Mouse (Mus musculus) limb, embryonic 11.5 days (tissue): ENCODE results near the gene Plekhm3. TPM values are rescaled to one million over a fixed set of nuclear protein-coding genes. Genes with fewer than 3 reads are reported as not detected.
"Not testable (repeated sequence)": the region's sequence is repeated elsewhere in the genome, so short reads cannot be mapped to it uniquely, and the experiment has no call there.

ENCODE experiments used
- ATAC-seq: fragments of 200-750 bp; cut with Nextera tagmentation; 2 replicates; pipeline ENCODE4 v1.8.0; 2017; ENCODE audit warnings: low read depth; ENCODE audit not compliant: insufficient number of reproducible peaks, low FRiP score, low TSS enrichment
- DNase-seq: peaks from one replicate; pipeline ENCODE4 v3.0.0-alpha.2; 2015; ENCODE audit warnings: low spot score
- H3K27ac ChIP-seq: fragments of 300-500 bp; sonication (generic); replicated peaks from 2 replicates; pipeline ENCODE4 v1.5.1; 2014; ENCODE audit warnings: low read depth, mild to moderate bottlenecking, low read length
- H3K27me3 ChIP-seq: fragments of 300-500 bp; sonication (generic); 2 replicates; pipeline ENCODE4 v1.6.1; 2014; ENCODE audit warnings: mild to moderate bottlenecking, low read length, mixed read lengths; ENCODE audit not compliant: control insufficient read depth, insufficient read depth
- H3K36me3 ChIP-seq: fragments of 300-500 bp; sonication (generic); 2 replicates; pipeline ENCODE4 v1.6.1; 2014; ENCODE audit warnings: mild to moderate bottlenecking, low read length, moderate library complexity, mixed read lengths; ENCODE audit not compliant: control insufficient read depth, insufficient read depth
- H3K4me1 ChIP-seq: fragments of 300-500 bp; sonication (generic); 2 replicates; pipeline ENCODE4 v1.6.1; 2014; ENCODE audit warnings: low read length, mixed read lengths; ENCODE audit not compliant: control insufficient read depth, insufficient read depth
- H3K4me2 ChIP-seq: fragments of 300-500 bp; sonication (generic); 2 replicates; pipeline ENCODE4 v1.6.1; 2014; ENCODE audit warnings: low read depth, mild to moderate bottlenecking, moderate library complexity; ENCODE audit not compliant: severe bottlenecking
- H3K4me3 ChIP-seq: fragments of 300-500 bp; sonication (generic); 2 replicates; pipeline ENCODE4 v1.5.1; 2014; ENCODE audit warnings: low read depth, low read length
- H3K9ac ChIP-seq: fragments of 300-500 bp; sonication (generic); 2 replicates; pipeline ENCODE4 v1.6.1; 2014; ENCODE audit warnings: mild to moderate bottlenecking, low read length
- H3K9me3 ChIP-seq: fragments of 300-500 bp; sonication (generic); 2 replicates; pipeline ENCODE4 v1.6.1; 2016; ENCODE audit warnings: low read length; ENCODE audit not compliant: control insufficient read depth
- WGBS: fragments of 180-500 bp; shearing (Covaris S2); extraction: QIAGEN DNeasy Blood & Tissue Kit; methylation state at CpG from one replicate; pipeline ENCODE4 v1.1.7; 2014; 5-methylcytosine and 5-hydroxymethylcytosine counted together
- polyA plus RNA-seq: library from polyadenylated mRNA; unstranded; fragments of >200 nt; fragmentation: Nextera tagmentation; extraction: Ambion mirVana; gene quantifications from 2 replicates; pipeline ENCODE4 v1.2.1, GENCODE M21; 2014

Gene Plekhm3
- polyA plus RNA-seq, 1 experiment from 2014 or later: 7.8 TPM

GRCm38 (mm10) chr1:64970685-64971084, 14.1 kb upstream of the Plekhm3 start:
- ATAC-seq (no peak), DNase-seq (no peak)
- H3K4me1 ChIP-seq: no peaks in the 10 kb centered on the region
- H3K4me3 ChIP-seq: no peak overlapping the region
- no peaks in the 10 kb centered on the region for H3K9me3 ChIP-seq
- H3K9ac ChIP-seq: no peak overlapping the region
- no peak overlapping the region for H3K27ac ChIP-seq
- H3K36me3 ChIP-seq: no peaks in the 10 kb centered on the region
- no peaks in the 10 kb centered on the region for H3K27me3 ChIP-seq
- 72% methylated on average over 5 of the region's 5 CpGs for WGBS
- H3K4me2 ChIP-seq: no peak overlapping the region

DNA sequence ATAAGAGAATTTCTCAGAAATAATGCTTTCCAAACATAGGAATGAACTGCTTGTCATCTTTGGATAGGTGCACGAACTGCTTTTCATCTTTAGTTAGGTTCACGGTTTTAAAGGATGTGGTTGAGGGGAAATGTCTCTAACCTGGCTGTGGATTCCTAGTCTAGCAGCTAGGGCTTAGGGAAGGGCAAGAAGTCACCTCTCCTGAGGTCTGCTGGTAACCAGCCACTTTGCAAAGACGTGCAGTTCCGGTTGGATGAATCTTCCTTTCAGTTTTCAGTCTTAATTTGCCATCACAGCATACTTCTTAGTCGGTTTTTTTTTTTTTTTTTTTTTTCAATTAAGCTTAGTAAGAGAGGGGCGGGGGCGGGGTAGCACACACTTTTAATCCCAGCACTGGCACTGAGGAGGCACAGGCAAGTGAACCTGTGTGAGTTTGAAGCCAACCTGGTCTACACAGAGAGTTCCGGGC, 431 bp upstream of the Plekhm3 start:
- no peaks in the 10 kb centered on the region for H3K9me3 ChIP-seq
- H3K27ac ChIP-seq: no peak overlapping the region
- H3K4me3 ChIP-seq: peak overlapping the region; percentile 82
- H3K9ac ChIP-seq: peak overlapping the region; percentile 93
- no peak for DNase-seq
- H3K36me3 ChIP-seq: no peaks in the 10 kb centered on the region
- no peaks in the 10 kb centered on the region for H3K27me3 ChIP-seq
- peak overlapping the region; percentile 48 for H3K4me2 ChIP-seq
- 66% methylated on average over 8 of the region's 8 CpGs for WGBS
- H3K4me1 ChIP-seq: no peaks in the 10 kb centered on the region
- peak; percentile 35; the same call in 1 of the 2 replicates for ATAC-seq

GRCm38 (mm10) chr1:64954786-64955185, 1.8 kb downstream of the Plekhm3 start:
- H3K4me1 ChIP-seq, H3K4me3 ChIP-seq, H3K27ac ChIP-seq, H3K27me3 ChIP-seq, H3K36me3 ChIP-seq, ATAC-seq, DNase-seq, H3K9ac ChIP-seq, H3K9me3 ChIP-seq, H3K4me2 ChIP-seq: not testable (repeated sequence)
- WGBS: 90% methylated on average over 7 of the region's 7 CpGs

- no peak overlapping the region for H3K9ac ChIP-seq
- H3K9me3 ChIP-seq: no peaks in the 10 kb centered on the region
- H3K36me3 ChIP-seq: no peaks in the 10 kb centered on the region
- no peak overlapping the region for H3K27ac ChIP-seq
- no peak for ATAC-seq
- H3K4me1 ChIP-seq: no peaks in the 10 kb centered on the region
- no peaks in the 10 kb centered on the region for H3K27me3 ChIP-seq
- no peak overlapping the region for H3K4me2 ChIP-seq
- H3K4me3 ChIP-seq: no peak overlapping the region
- WGBS: 98% methylated on average over 3 of the region's 3 CpGs
- DNase-seq: no peak
These were observed 6.4 kb downstream of the Plekhm3 start for GRCm38 (mm10) chr1:64950271-64950670.

DNA sequence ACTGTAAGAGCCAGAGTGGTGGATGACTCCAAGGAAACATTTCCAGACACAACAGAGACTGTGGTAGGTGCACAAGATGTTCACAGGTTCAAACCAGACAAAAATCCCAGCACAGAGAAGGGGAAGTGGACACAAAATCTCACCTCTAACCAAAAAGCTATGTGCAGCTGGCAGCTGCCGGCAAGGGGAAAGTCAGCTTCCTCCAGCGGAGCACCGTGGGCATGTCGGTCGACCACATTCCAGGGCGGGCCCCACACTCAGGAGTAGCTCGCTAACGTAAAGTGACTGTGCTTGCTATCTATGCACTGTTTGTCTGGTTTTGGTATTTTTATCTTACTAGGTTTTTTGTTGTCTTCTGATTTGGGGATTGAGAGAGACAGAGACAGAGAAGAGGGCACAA, 7.2 kb downstream of the Plekhm3 start:
- no peak for ATAC-seq
- Histone ChIP-seq H3K4me1 (no peaks in the 10 kb centered on the region), H3K27me3 (no peaks in the 10 kb centered on the region), H3K9me3 (no peaks in the 10 kb centered on the region), H3K27ac (no peak overlapping the region), H3K4me2 (no peak overlapping the region), H3K36me3 (no peaks in the 10 kb centered on the region), H3K4me3 (no peak overlapping the region), H3K9ac (no peak overlapping the region)
- WGBS: 94% methylated on average over 8 of the region's 8 CpGs
- DNase-seq: no peak

DNA sequence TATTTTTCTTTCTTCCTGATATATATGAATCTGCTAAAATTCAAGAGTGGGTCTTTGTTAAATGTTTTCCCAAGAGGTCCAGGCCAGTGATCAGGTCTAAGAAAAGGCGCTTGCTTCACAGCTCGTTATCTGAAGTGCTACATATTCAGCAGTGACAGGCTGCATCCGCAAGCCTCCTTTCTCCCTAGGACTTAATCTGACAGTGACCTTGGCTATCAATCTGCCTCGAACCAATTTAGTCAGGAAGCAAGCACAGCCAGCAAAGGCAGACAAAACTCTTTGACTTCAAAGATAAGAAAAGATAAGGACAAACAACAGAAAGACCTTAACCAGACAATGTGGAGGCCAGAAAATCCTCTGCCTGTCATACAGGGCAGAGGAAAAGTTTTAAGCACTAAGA, 10.5 kb downstream of the Plekhm3 start:
- Histone ChIP-seq H3K36me3 (no peaks in the 10 kb centered on the region), H3K4me2 (no peak overlapping the region), H3K27ac (no peak overlapping the region), H3K4me3 (no peak overlapping the region), H3K9me3 (no peaks in the 10 kb centered on the region), H3K4me1 (no peaks in the 10 kb centered on the region), H3K9ac (no peak overlapping the region), H3K27me3 (no peaks in the 10 kb centered on the region)
- ATAC-seq: no peak
- 35% methylated on average over 4 of the region's 4 CpGs for WGBS
- no peak for DNase-seq

DNA sequence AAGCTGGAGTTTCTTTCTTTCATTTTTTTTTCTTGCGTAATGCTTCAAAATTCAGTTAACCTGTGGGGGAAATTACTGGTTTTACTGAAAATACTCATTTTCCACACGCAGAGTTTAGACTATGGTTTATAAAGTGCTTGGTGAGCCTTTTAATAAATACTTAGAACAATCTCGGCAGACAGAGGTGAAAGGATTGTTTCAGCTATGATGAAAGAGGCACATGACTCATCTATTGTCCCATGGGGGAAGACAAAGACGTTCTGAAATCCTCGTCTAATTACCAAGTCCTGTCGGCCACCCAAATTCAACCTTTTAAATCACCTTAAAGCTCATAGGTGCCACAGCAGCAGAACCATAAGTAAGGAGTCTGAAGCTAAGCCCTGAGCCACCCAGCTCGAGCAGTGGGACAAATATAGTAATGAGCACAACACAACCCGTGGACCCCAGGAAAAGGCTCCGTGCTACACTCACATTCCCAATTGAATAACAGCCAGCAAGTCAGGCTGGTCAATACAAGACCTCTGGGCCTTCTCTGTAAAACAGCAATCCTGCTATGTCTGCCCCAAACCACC, 11.3 kb downstream of the Plekhm3 start:
- H3K4me1 ChIP-seq: no peaks in the 10 kb centered on the region
- DNase-seq (no peak), ATAC-seq (no peak)
- H3K36me3 ChIP-seq: no peaks in the 10 kb centered on the region
- H3K4me2 ChIP-seq: no peak overlapping the region
- no peaks in the 10 kb centered on the region for H3K27me3 ChIP-seq
- no peak overlapping the region for H3K9ac ChIP-seq
- no peak overlapping the region for H3K27ac ChIP-seq
- 79% methylated on average over 9 of the region's 9 CpGs for WGBS
- H3K9me3 ChIP-seq: no peaks in the 10 kb centered on the region
- H3K4me3 ChIP-seq: no peak overlapping the region

DNA sequence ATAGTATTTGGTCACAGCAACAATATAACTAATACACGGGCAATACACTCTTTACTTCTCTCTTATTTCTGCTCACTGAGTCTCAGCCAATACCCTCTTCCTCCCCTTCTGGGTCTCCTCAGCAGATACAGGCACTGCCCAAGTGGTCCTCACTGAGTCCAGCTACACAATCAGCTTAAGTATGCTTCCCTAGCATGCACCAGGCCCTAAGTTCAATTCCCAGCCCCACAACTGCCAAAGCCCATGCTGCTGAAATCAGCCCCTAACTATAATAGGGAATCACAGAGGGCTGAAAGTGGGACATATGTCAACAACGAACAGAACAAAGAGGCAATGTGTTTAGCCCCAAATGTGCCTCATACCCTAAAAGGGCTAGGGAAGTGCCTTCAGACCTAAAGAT, 11.9 kb downstream of the Plekhm3 start:
- H3K4me3 ChIP-seq: no peak overlapping the region
- H3K27ac ChIP-seq: no peak overlapping the region
- no peaks in the 10 kb centered on the region for H3K27me3 ChIP-seq
- no peaks in the 10 kb centered on the region for H3K36me3 ChIP-seq
- ATAC-seq: no peak
- H3K4me2 ChIP-seq: no peak overlapping the region
- no peaks in the 10 kb centered on the region for H3K4me1 ChIP-seq
- DNase-seq: no peak
- no peaks in the 10 kb centered on the region for H3K9me3 ChIP-seq
- H3K9ac ChIP-seq: no peak overlapping the region
- WGBS: 93% methylated on average over 2 of the region's 2 CpGs
